Mouse (Mus musculus): Measurements from ENCODE around the gene Rsg1.
A peak's percentile ranks its signal among the peaks of the same experiment; 100 is the strongest.

Gene Rsg1

DNA sequence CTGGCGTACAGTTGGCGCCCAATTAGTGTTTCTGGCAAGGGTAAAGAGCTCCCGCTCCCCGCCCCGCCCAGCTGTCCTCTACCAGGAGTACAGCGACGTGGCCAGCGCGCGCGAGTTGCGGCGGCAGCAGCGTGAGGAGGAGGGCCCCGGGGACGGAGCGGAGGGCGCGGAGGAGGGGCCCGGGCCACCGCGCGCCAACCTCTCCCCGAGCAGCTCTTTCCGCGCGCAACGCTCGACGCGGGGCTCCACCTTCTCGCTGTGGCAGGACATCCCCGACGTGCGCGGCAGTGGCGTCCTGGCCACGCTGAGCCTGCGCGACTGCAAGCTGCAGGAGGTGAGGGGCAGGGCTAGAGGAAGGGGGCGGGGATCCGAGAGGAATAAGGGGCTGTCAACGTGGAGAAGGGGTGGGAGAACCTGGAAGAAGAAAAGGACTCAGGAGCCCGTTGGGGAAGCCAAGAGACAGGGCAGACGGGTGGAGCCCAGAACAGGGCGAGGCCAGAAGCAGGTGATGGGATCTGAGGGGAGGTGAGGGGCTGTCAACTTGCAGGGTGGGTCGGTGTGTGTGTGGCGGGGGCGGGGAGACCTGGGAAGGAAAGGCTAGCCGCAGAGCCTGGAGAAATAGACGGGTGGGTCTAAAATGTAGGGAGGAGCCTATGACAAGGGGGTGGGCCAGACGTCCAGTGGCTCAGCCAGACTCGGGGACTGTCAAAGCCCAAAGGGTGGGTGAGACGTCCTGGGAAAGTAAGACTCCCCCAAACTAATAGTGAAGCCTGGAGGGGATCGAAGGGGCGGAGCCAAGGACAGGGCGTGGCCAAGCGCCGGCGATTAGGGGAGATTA is 34.2 kb downstream of the Rsg1 start:
- DNase-seq (ENCODE audit: low read depth, low spot score), result peak; percentile 90

- DNase-seq (ENCODE audit: low read depth, low spot score), result no peak
Measured at GRCm38 (mm10) chr4:141248614-141248978, 34.8 kb downstream of the Rsg1 start.

DNA sequence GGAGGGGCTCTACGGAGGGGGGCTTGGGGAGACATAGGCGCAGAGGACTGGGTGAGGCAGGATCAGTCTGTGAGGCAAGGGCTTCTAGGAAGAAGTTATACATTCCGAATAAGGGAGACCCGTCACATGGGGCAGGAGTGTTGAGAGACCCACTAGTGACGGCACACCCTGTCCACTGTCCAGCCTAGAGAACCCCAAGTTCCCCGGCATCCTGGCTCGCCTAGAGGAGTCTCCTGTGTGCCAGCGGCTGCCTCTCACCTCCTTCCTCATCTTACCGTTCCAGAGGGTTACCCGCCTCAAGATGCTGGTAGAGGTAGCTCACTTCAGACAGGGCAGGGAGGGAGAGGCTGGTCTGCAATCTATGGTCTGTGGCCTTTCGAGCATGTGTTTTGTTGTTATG is 35.6 kb downstream of the Rsg1 start:
- DNase-seq (ENCODE audit: low read depth, low spot score), result no peak

DNA sequence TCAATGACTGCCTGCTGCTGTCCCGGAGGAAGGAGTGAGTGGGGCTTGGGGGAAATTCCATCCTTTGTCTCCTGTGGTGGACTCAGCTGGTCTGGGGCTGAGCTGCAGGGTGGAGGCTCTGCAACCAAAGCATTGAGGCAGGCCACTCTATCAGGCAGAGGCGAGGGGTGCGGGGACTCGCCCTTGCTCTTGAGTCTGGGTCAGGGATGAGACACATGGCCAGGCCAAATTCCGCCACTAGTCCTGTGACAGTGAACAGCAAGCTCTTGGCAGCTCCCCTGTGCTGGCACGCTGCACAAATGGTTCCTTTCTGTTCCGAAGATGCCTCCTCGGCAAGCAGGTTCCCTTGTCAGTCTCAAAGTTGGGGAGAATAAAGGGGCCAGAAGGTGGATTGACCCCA is 37.3 kb downstream of the Rsg1 start:
- DNase-seq (ENCODE audit: low read depth, low spot score), result no peak

DNA sequence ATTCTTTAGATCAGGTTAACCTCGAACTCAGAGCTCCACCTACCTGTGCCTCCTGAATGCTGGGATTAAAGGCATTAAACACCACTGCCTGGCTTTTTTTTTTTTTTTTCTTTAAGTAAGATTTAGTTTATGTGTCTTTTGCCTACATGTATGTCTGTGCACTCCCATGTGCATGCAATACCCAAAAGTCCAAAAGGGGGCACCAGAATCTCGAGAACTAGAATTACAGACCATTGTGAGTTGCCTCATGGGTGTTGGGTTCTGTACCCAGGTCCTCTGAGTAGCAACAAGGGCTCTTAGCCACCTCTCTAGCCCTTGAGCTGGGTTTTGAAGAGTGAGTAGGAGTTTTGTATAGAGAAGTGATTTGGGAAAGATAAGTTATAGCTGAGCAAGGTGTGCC is 38.9 kb downstream of the Rsg1 start:
- DNase-seq (ENCODE audit: low read depth, low spot score), result peak; percentile 69

GRCm38 (mm10) chr4:141254234-141254633 is 40.5 kb downstream of the Rsg1 start:
- DNase-seq (ENCODE audit: low read depth, low spot score), result no peak

DNA sequence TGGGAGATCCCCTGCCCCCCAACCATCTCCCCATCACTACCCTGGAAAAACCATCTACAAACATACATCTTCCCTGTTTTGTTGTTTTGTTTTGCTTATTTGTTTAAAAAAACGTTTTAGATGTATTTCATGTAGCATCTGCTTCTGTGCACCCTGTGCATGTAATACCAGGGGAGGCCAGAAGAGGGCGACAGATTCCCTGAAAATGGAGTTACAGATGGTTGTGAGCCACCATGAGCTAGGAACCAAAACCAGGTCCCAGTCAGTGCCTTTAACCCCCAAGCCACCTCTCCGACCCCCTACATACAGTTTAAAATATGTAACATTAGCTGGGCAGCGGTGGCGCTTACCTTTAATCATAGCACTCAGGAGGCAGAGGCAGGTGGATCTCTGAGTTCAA is 43.7 kb downstream of the Rsg1 start:
- DNase-seq (ENCODE audit: low read depth, low spot score), result peak; percentile 77

DNA sequence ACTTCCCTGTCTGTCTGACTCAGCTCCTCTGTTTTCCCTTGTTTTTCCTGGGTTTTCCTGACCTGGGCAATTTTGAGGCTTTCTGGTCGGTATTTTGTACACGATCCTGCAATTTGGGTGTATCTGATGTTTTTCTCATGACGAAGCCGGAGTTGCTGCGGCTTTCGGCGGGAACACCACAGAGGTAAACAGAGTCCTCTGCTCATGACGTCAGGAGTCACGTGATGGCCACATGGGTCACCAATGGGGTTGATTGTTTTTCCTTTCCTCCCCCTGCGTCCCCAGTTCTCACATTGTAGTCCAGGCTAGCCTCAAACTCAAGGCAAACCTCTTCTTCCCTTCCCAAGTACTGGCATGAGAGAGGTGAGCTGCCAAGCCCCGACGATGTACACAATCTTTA is 45.7 kb downstream of the Rsg1 start:
- peak; percentile 59 for DNase-seq (ENCODE audit: low read depth, low spot score)

GRCm38 (mm10) chr4:141260007-141260723 is 46.4 kb downstream of the Rsg1 start:
- DNase-seq (ENCODE audit: low read depth, low spot score), result peak; percentile 78

GRCm38 (mm10) chr4:141262906-141263637 is 49.3 kb downstream of the Rsg1 start:
- no peak for DNase-seq (ENCODE audit: low read depth, low spot score)

- DNase-seq (ENCODE audit: low read depth, low spot score), result no peak
Measured at GRCm38 (mm10) chr4:141265979-141266637, 52.4 kb downstream of the Rsg1 start.

DNA sequence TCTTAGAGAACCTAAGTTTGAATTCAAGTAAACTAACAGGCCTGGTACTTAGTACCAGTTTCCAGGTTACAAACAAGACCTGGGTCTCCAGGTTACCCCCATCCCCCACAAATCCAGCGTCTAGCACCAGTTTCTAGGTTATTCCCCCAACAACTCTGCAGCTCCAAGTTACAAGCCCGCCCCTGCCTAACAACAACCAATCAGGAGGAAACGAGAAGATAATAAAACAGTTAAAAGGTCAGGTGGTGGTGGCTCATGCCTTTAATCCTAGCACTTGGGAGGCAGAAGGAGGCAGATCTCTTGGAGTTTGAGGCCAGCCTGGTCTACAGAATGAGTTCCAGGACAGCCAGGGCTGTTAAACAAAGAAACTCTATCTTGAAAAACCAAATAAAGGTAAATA is 53.5 kb downstream of the Rsg1 start:
- DNase-seq (ENCODE audit: low read depth, low spot score), result peak; percentile 78

DNA sequence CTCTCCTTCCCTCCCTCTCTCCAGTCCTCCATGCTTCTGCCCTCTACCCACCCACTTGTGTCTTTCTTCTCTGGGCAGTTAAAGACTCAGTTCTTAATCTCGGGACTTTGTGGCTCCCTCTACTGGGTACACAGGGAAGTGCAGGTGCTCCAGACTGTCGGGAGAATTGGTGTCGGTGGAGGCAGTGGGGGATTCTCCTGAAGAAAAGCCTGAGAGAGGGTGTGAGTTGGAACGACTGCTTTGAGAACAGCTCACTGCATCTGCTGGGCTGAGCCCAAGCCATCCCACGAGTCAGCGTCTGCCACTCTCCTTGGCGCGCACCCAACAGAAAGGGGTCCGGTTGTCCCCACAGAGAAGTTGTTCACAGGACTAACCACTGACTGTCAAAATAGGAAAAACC is 54.1 kb downstream of the Rsg1 start:
- peak; percentile 92 for DNase-seq (ENCODE audit: low read depth, low spot score)

- DNase-seq (ENCODE audit: low read depth, low spot score), result peak; percentile 79
Measured at GRCm38 (mm10) chr4:141268350-141268749, 54.6 kb downstream of the Rsg1 start.

GRCm38 (mm10) chr4:141269080-141269479 is 55.3 kb downstream of the Rsg1 start:
- no peak for DNase-seq (ENCODE audit: low read depth, low spot score)

GRCm38 (mm10) chr4:141270201-141270940 is 56.6 kb downstream of the Rsg1 start:
- DNase-seq (ENCODE audit: low read depth, low spot score), result peak; percentile 69

GRCm38 (mm10) chr4:141271228-141271627 is 57.5 kb downstream of the Rsg1 start:
- DNase-seq (ENCODE audit: low read depth, low spot score), result no peak

- DNase-seq (ENCODE audit: low read depth, low spot score), result no peak
Measured at GRCm38 (mm10) chr4:141271721-141272120, 58.0 kb downstream of the Rsg1 start.

GRCm38 (mm10) chr4:141272878-141273277 is 59.1 kb downstream of the Rsg1 start:
- no peak for DNase-seq (ENCODE audit: low read depth, low spot score)

DNA sequence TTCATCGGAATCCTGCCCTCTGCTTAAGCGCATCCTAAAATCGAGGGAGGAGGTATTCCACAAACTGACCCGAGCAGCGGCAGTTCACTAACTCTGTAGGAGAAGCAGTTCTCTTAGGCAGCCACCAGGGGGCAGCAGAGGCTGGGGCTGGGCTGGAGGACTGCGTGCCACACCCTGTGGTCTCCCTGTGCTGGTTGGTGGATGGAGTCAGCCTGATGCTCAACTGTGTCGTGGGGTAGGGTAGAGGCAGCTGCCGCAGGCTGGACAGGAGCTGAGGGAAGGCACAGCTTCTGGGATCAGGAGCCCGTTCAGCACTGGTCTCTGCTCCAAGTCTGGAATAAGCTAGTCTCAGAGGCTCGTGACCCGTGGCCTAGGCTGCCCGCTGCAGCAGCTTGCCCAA is 59.5 kb downstream of the Rsg1 start:
- DNase-seq (ENCODE audit: low read depth, low spot score), result peak; percentile 93

All from R1 (cell line).